Mouse (Mus musculus) gastrocnemius, postnatal 14 days (tissue): ENCODE data around the gene Zmynd11. TPM values are rescaled to one million over a fixed set of nuclear protein-coding genes. Genes with fewer than 3 reads are reported as not detected.

Source experiments
- DNase-seq: peaks from one replicate; pipeline ENCODE4 v3.0.0; 2021; ENCODE audit warnings: mixed read lengths
- intact Hi-C: fragments of 180-260 bp; cut with DNase I; formaldehyde crosslinking; loops from one replicate; pipeline ENCODE4 v1.15.1; 2025; ENCODE audit warnings: low total_unique reads
- total RNA-seq, 2 experiments: library from RNA; stranded (reverse); gene quantifications; 2 replicates each; pipeline ENCODE4 v1.2.3; 2021

The Zmynd11 gene
- total RNA-seq, 2 experiments from 2014 or later: 61.3 to 67.9 TPM

DNA sequence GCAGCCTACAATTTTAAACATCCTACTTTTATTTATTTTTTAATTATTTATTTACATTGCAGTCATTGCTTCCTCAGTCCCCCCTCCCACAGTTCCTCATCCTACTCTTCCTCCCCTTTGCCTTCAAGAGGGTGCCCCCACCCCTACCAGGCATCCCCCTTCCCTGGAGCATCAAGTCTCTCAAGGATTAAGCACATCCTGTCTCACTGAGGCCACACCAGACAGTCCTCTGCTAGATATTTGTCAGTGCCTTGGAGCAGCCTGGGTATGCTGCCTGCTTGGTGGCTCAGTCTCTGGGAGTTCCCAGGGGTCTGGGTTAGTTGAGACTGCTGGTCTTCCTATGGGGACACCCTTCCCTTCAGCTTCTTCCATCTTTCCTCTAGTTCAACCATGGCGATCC, 91.0 kb downstream of the Zmynd11 start:
- intact Hi-C loops: no loop called here
- no peak for DNase-seq

DNA sequence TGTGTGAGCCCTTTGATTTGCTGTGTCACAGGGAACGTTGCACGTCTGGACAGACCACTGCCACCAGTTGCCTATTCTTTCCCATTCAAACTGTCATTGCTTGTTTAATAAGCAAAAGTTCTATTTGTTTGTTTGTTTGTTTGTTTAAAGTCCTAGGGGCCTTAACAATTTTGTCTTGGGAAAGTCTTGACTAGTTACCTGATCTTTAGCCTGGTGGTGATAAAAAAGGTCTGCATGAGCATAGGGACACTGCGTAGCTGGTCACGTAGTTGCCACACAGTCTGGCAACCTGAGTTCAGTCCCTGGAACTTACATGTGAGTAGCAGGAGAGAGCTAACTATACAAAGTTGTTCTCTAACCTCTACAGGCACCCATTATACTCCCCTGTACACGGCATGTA, 95.9 kb downstream of the Zmynd11 start:
- no peak for DNase-seq
- intact Hi-C loops: no loop called here

DNA sequence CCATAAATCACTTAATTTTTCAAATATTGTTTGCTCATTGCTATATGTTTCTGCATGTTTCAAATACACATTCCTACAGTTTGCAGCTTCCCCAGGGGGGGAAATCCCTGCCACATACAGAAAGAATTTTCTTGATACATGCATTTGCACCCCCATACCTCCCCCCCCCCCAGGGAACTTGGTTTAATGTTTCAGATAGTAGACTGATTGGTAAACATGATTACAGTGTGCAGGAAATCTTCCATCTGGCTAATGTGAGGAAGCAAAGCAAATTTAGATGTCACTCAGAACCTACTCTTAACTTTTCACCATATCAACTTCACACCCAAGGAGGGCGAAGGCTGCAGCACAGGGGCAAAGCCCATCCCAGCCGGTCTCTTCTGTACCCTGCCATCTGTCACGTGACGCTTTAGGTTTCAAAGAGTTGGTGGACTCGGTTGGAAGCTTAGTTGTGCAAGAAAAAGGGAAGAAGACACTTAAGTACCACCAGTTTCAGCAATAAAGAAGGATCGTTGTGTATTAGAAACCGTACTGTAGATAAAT, 97.1 kb downstream of the Zmynd11 start:
- DNase-seq: no peak
- intact Hi-C loops: no loop called here

DNA sequence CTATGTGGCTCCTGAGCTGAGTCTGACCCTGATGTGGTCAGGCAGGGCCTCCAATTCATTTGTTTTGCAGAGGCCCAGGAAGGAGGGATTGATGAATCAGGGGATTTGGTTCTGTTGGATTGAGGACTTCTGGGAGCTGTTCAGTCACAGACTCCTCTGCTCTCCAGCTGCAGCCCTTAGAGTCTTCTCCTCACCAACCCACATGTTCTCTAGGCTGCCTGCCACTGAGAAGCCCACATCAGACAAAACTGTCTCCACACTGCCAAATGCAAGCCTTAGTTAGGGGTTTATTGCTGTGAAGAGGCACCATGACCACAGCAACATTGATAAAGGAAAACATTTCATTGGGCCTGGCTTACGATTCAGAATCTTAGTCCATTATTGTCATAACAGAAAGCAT, 101.5 kb downstream of the Zmynd11 start:
- intact Hi-C loops: no loop called here
- no peak for DNase-seq

DNA sequence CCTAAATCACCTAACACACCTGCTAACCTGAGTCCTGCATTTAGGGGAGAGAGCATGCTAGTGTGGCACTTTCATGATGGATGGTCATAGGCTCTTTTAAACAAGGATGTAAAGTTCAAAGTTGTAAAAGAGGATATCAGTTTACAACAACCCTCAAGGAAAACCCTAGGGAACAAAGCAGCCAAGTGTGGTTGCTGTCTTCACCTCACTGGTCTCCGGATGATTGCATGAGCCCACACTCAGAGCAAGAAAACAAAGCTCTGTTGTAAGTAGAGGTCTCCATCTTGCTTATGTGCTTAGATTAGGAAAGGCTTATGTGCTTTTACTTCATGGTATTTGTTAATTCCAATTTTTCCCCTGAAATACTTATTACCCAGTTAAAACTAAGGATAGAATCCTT, 104.4 kb downstream of the Zmynd11 start:
- no peak for DNase-seq
- intact Hi-C loops: no loop called here

DNA sequence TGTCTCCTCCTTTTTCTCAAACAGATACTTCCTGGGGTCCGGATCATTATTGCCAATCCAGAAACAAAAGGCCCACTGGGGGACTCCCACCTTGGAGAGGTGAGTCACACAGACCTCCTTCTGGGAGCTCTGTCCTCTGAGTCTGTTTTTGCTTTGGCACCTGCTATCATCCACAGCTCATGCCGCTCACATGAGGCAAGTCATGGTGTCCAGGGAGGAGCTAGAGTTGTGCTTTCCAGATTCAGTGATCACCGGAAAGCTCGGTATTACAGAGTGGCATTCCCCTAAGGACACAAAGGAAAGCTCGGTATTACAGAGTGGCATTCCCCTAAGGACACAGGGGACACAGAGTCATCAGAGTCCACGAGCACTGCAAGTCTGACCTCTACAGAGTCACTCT, 108.5 kb downstream of the Zmynd11 start:
- intact Hi-C loops: no loop called here
- DNase-seq: no peak

DNA sequence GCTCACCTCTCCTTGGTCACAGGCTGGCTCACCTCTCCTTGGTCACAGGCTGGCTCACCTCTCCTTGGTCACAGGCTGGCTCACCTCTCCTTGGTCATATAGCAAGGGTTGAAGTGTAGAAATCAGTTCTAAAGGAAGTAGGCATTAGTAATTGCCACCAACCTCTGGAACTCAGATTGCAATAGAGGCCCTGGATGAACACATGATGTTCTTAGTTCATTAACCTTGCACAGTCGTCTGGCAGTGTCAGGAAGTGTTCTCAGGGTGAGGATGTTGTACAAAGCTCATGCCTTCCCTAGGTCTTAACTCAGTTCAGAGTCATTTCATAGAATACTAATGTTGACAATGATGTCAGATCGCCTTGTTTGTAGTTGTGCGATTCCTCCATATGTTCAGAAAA, 112.1 kb downstream of the Zmynd11 start:
- intact Hi-C loops: no loop called here
- DNase-seq: no peak

DNA sequence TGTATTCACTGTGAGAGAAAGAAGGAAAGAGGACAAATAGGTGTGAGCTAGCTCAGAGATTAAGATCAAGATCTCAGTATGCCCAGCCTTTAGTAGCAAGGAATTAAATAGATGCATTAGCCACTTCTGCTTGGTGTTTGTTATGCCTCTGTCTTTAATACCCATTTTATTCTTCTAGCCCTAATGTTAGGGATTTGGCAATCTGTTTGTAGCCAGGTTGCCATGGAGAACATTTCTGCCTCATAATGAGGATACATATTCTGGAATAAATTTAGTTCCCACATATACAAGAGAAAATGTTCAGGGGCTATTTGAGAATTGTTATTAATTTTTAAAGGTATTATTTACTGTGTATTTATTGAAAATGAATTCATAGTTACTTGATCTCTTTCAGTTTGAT, 114.5 kb downstream of the Zmynd11 start:
- intact Hi-C loops: no loop called here
- DNase-seq: no peak

DNA sequence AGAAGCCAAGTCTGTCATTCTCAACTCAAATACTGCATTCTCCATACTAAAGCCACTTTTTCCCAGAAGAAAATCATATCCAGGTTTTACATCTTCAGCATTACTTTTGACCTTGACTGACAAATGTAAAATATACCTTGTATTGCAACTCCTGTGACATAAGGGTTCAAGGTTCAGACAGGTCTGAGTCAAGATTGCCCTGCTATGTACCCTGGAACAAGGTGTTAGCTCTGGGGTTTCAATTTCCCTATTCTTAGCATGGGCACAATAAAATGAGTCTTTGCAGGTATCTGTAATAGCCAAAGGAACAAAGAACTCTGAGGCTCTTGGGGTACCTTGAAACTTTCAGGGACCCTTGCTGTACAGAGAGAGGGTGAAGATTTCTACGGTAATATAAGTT, 115.2 kb downstream of the Zmynd11 start:
- intact Hi-C loops: no loop called here
- DNase-seq: no peak

DNA sequence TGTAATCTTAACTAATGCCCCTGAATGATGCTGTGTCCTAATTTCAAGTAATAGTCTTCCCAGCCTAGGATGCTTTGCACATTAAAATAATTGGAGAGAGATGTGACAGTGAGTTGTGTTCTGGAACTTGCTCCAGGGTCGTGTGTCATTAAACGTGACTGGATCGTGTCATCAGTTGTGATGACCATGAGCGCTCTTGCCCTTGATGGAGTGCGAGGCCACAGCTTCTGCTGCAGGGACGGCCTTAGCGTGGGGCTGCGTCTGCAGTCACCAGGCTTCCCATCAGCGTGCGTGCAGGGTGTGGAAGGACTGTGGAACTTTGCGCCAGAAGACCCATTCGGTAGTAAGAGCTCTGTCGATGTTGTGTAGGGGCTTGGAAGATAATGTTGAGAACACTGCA, 116.4 kb downstream of the Zmynd11 start:
- DNase-seq: no peak
- intact Hi-C loops: no loop called here

DNA sequence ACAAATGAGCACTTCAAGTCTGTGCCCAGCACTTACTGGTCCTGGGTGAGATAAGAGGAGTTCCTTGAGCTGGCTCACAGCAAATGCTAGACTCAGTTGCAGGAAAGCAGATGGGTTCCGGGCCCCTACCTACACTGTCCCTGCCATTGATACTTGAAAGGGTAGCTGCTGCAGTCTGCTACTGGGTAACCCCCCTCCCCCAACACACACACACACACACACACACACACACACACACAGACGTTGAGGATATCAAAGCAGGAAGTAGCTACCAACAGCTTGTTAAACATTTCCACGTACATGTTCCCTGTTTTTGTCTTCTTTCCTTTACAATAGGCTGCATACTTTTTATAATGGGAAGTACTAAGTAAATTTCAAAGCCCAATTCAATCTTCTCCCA, 127.2 kb downstream of the Zmynd11 start:
- no peak for DNase-seq
- intact Hi-C loops: loop anchor here (10.0 kb wide), 1 partner anchor 453 kb away; no protein-coding TSS in a partner anchor

DNA sequence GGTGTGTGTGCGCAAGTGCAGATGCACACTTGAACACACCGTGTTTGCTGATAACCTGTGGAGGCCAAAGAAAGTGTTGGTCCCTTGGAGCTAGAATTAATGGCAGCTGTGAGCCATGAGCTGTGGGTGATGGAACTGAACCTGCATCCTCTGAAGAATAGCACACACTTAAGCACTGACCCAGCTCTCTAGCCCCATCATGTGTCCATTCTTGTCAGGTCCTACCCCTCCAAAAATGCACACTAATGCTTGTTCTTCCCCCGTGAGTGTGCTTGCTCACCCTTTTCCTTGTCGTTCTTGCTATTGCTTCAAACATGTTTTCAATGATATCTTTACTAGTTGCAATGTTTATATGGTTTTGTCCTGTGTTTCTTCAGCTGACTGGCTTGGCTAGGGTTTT, 128.6 kb downstream of the Zmynd11 start:
- no peak for DNase-seq
- intact Hi-C loops: loop anchor here (10.0 kb wide), 1 partner anchor 452 kb away; no protein-coding TSS in a partner anchor

DNA sequence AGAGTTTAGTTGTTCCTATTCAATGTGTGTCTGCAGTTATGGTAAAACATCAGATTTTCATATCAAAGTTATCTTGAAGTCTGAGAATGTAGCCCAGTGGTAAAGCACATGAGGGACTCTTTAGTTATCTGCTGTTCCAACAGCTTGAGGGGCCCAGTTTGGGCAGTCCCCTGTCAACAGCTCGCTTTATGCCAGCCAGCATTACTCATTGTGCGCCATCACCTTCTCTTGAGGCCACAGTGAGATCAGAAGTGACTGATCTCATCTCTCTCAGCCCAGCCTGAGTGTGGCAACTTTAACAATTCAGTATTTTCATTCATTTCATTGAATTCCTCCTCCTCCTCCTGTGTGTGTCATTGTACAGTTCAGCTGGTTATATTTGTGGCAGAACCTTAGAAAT, 129.2 kb downstream of the Zmynd11 start:
- intact Hi-C loops: loop anchor here (10.0 kb wide), 1 partner anchor 451 kb away; no protein-coding TSS in a partner anchor

More for the DNA sequence above, 129.2 kb downstream of the Zmynd11 start:
- no peak for DNase-seq
